Mouse (Mus musculus): ENCODE measurements around the gene Tdrd12.

DNA sequence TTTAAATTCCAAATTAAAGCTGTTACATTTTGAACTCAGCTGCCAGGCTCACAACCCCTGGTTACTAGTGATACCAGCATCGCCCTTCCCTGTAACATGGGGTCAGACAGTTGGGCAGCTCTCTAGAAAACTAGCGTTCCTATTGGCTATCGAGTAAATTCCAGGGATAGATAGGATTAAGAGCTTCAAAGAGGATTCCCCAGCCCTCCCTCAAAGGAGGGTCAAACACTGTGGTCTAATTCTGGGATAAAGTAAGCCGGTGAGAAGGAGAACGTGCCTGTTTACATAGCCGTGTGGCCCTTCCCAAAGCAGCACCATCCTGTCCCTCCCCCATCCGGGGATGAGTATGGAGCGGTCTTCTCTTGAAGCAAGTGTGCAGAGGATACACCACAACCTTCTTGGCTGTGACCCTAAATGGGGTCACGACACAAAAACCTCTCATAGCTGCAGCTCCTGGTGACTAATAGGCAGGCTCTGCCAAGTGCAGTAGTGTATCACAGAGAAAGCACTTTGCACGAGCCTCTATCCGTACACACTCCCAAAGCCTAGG is 46.0 kb upstream of the Tdrd12 start:
- no peak for TF ChIP-seq CTCF (IDR thresholded peaks at IDR 0.05; ENCODE audit: extremely low read depth, insufficient read depth, insufficient read length, insufficient replicate concordance)
- no peak for TF ChIP-seq POLR2A (IDR thresholded peaks at IDR 0.05; ENCODE audit: low read depth, low read length)
